Mouse (Mus musculus): ENCODE data around the gene Adam10.

Adam10 gene

GRCm38 (mm10) chr9:70794643-70795438 is 116.0 kb downstream of the Adam10 start:
- peak; percentile 57 for DNase-seq

GRCm38 (mm10) chr9:70795439-70795757 is 116.6 kb downstream of the Adam10 start:
- peak; percentile 14 for DNase-seq

DNA sequence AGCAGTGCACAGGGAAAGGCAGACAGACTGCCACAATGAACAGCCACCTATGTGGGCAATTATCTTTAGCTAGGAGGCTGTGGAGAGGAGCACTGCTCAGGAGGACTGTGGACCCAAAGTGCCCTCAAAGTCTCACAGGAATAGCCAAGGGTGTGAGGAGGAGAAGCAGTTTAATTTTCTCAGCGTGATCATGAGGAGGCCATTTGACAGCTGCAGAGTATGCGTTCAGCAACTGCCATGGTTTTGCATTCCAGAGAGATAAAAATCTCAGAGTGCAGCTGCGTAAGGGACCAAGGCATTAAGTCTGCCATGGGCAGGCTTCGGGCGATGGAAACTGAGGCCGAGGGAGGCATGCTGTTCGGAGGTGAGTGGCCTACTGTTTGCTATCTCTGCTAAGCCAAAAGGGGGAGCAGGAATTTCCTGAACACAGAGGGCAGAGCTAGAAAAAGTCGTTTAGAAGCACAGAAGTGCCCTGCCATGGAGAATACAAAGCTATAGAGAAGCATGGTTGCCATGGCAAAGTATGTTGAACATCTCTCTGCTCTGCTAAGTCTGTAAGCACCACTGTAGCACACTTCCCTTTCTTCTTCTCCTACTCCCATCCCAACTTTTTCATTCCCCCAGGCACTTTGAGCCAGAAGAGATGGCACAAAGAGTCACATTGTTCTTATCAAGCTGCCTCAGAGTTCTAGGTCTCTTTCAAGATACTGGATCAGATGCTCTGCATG is 122.0 kb downstream of the Adam10 start:
- no peak for DNase-seq

GRCm38 (mm10) chr9:70801761-70802160 is 123.0 kb downstream of the Adam10 start:
- no peak for DNase-seq

GRCm38 (mm10) chr9:70802816-70803215 is 124.0 kb downstream of the Adam10 start:
- no peak for DNase-seq

GRCm38 (mm10) chr9:70806069-70806468 is 127.3 kb downstream of the Adam10 start:
- no peak for DNase-seq

DNA sequence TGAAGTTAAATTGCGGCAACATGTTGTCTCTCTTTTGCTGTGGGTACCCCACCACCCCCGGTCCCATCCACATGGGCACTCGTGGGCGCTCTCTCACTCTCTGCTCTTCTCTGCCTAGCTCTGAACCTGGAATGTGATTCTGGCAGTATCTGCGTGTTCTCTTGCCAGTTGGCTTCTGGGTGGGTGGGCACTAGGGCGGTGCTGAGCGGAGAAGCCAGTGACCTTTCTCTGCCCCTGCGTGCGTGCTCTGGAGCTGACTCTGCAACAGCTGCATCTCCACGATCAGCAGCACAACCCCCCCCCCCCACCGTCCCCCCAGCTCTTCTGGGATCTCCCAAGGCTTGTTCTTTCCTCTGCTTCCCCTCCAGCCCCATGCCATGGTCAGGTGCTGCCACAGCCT is 128.9 kb downstream of the Adam10 start:
- peak; percentile 9 for DNase-seq

GRCm38 (mm10) chr9:70812551-70812950 is 133.8 kb downstream of the Adam10 start:
- DNase-seq = no peak

DNA sequence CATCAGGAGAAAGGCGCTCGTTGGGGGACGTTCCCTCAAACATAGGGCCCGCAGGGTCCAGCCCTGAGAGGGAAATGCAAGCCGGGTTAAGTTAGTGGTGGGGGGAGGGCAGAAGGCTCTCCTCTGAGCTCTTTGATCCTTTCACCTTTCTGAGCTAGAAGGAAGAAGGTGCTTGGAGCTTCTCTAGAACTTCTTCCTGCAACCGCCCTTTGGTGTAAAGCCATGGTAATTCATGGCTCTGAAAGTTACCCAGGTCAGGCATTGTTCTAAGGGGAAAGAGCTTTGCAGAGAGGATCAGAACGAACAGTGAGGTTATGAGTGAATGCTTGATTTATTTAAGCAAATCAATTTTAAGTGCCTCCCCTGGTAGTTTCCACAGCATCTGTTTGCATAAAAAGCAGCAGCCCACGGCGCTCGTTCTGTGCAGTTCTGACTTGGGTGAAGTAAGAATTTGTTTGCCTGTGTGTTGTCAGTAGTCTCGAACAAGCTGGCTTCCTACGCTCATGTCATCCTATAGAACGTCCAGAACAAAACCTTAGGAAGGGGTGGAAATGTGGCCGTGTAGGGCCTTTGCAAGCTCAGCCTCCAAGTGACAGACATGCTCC is 138.0 kb downstream of the Adam10 start:
- no peak for DNase-seq

- no peak for DNase-seq
These were observed 138.6 kb downstream of the Adam10 start for GRCm38 (mm10) chr9:70817396-70817795.

- DNase-seq = no peak
These were observed 139.9 kb downstream of the Adam10 start for GRCm38 (mm10) chr9:70818739-70819138.

DNA sequence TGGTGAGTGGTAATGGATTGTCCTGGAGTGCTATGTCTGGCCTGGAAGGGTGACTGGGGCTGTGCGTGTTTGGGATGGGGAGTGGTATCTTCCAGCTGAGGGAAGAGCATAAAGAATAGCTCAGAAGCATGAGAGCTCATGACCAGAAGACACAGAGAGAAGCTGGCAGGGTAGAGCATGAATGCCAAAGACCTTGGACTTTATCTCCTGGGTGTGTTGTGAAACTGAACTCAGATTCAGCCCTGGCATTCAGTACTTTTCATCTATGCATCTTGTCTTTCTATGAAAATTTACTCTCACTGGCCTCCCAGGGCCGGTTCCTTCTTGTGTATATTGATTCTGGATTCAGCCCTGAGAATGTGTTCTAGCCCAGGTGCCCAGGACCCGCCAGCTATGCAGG is 145.3 kb downstream of the Adam10 start:
- DNase-seq = no peak

GRCm38 (mm10) chr9:70827911-70828310 is 149.1 kb downstream of the Adam10 start:
- no peak for DNase-seq

All from lung, postnatal 10 days (tissue).